Mouse (Mus musculus): ENCODE data around the gene Etl4. TPM values are rescaled to one million over a fixed set of nuclear protein-coding genes. Genes with fewer than 3 reads are reported as not detected.

The Etl4 gene
- polyA plus RNA-seq, 2 experiments: 2.2 to 2.3 TPM

DNA sequence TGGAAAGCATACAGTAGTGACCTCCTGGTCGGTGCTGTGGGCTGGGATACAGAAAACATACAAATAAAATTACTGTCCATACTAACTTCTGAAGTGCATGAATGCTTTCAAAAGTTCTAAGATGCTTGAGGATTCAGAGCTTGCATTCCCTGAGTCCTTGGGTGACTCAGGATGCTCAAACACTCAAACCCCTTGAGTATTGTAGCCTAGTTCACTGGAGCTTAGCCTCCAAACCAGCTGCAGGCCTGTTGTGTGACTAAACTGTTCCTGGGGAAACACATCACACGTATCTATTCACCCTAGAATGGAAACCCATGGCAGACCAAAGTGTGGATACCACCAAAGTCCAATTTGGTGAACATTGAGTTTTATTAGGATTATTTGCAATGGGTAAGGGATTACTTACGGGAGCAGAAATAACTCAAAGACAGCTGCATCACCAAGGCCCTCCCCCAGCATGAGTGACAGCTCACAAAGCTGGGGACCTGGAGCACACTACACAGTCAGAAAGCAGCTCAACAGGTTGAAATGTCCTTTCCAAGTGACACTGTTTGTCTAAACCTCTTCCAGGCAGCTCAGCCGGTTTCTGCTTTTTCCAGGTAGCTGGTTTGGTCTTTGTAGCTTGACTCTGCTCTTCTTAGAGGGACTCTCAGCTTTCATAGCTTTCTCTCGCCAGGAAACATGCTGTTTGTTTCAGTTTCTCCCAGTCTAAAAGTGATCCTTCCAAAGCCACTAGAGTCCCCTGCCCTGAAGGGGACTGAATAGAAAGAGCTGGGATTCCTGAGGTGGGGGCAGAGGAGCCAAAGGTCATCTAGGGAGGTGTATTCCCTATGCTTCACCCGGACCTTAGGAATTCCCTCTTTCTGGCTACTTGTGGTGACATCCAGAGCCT lies 598.5 kb downstream of the Etl4 start:
- Histone ChIP-seq H3K27ac (no peak overlapping the region), H3K4me2 (ENCODE audit: low read depth) (no peak overlapping the region), H3K4me1 (replicated peaks; ENCODE audit: control insufficient read depth in 2 of 2, insufficient read depth in 2 of 2, low read length in 1 of 2) (no peaks in the 10 kb centered on the region), H3K4me3 (ENCODE audit: insufficient read depth in 1 of 2, low read depth in 2 of 2, low read length in 2 of 2) (no peak overlapping the region), H3K27me3 (ENCODE audit: control insufficient read depth, insufficient read depth, low read length) (no peaks in the 10 kb centered on the region), H3K9me3 (ENCODE audit: control insufficient read depth, low read length) (no peaks in the 10 kb centered on the region), H3K36me3 (replicated peaks; ENCODE audit: control insufficient read depth, insufficient read depth, low read depth) (no peaks in the 10 kb centered on the region), H3K9ac (replicated peaks) (no peak overlapping the region)
- TF ChIP-seq EP300 (IDR thresholded peaks at IDR 0.05; ENCODE audit: low read depth) (no peak), CTCF (IDR thresholded peaks at IDR 0.05; ENCODE audit: low read depth) (no peak)
- 40% methylated on average over 6 of the region's 6 CpGs for WGBS (ENCODE audit: insufficient replicate concordance)
- ATAC-seq (ENCODE audit: insufficient read depth): no peak
- DNase-seq (ENCODE audit: low read depth in 3 of 3, low spot score in 3 of 3): no peak

DNA sequence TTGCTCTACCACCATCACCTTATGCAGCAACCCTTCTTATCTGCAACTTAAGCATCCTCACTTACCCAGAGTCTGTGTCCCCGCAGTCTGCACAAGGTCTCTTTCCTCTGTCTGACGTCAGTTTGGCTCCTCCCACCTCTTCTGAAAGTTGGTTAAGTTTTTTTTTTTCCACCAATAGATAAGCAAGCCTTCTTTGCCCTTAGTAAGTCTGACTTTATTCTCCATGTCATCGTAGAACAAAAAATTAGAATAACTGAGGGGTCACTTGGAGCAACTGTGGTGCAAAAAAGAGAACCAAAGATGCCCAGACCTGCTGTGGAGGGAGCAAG lies 599.1 kb downstream of the Etl4 start:
- Histone ChIP-seq H3K36me3 (replicated peaks; ENCODE audit: control insufficient read depth, insufficient read depth, low read depth) (no peaks in the 10 kb centered on the region), H3K9me3 (ENCODE audit: control insufficient read depth, low read length) (no peaks in the 10 kb centered on the region), H3K4me3 (ENCODE audit: insufficient read depth in 1 of 2, low read depth in 2 of 2, low read length in 2 of 2) (no peak overlapping the region), H3K27me3 (ENCODE audit: control insufficient read depth, insufficient read depth, low read length) (no peaks in the 10 kb centered on the region), H3K4me2 (ENCODE audit: low read depth) (no peak overlapping the region), H3K27ac (no peak overlapping the region), H3K9ac (replicated peaks) (no peak overlapping the region), H3K4me1 (replicated peaks; ENCODE audit: control insufficient read depth in 2 of 2, insufficient read depth in 2 of 2, low read length in 1 of 2) (no peaks in the 10 kb centered on the region)
- WGBS (ENCODE audit: insufficient replicate concordance): 24% methylated on average over 3 of the region's 3 CpGs
- ATAC-seq (ENCODE audit: insufficient read depth): no peak
- TF ChIP-seq CTCF (IDR thresholded peaks at IDR 0.05; ENCODE audit: low read depth): no peak
- TF ChIP-seq EP300 (IDR thresholded peaks at IDR 0.05; ENCODE audit: low read depth): no peak
- DNase-seq (ENCODE audit: low read depth in 3 of 3, low spot score in 3 of 3): no peak

GRCm38 (mm10) chr2:20510061-20510460 lies 600.5 kb downstream of the Etl4 start:
- Histone ChIP-seq H3K27ac (no peak overlapping the region), H3K36me3 (replicated peaks; ENCODE audit: control insufficient read depth, insufficient read depth, low read depth) (no peaks in the 10 kb centered on the region), H3K9ac (replicated peaks) (no peak overlapping the region), H3K4me2 (ENCODE audit: low read depth) (no peak overlapping the region), H3K4me1 (replicated peaks; ENCODE audit: control insufficient read depth in 2 of 2, insufficient read depth in 2 of 2, low read length in 1 of 2) (no peaks in the 10 kb centered on the region), H3K27me3 (ENCODE audit: control insufficient read depth, insufficient read depth, low read length) (no peaks in the 10 kb centered on the region), H3K4me3 (ENCODE audit: insufficient read depth in 1 of 2, low read depth in 2 of 2, low read length in 2 of 2) (no peak overlapping the region), H3K9me3 (ENCODE audit: control insufficient read depth, low read length) (no peaks in the 10 kb centered on the region)
- no peak for TF ChIP-seq CTCF (IDR thresholded peaks at IDR 0.05; ENCODE audit: low read depth)
- TF ChIP-seq EP300 (IDR thresholded peaks at IDR 0.05; ENCODE audit: low read depth): no peak
- ATAC-seq (ENCODE audit: insufficient read depth): no peak
- WGBS (ENCODE audit: insufficient replicate concordance): 43% methylated on average over 2 of the region's 2 CpGs
- no peak for DNase-seq (ENCODE audit: low read depth in 3 of 3, low spot score in 3 of 3)

DNA sequence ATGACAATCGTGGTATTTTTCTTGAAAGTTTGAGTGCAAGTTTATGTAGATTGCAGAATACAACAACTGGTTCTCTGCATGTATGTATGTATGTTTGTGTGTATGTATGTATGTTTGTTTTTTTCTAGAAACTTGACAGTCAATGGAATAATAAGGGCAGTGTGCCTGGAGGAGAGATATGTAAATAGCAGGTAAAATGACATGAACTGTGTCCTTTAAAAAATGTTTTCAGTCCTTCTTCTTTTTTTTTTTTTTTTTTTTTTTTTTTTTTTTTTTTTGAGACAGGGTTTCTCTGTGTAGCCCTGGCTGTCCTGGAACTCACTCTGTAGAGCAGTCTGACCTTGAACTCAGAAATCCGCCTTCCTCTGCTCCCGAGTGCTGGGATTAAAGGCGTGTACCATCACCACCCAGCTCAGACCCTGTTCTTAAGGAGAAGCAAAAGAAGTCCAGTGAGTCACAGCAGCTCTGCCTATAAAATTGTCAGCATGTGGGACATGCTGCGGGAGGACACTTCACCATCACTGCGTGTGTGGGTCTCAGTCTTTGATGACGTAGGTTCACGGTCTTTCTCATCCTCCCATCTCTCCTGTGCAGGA lies 606.8 kb downstream of the Etl4 start:
- 72% methylated on average over 8 of the region's 8 CpGs for WGBS (ENCODE audit: insufficient replicate concordance)
- no peak for ATAC-seq (ENCODE audit: insufficient read depth)
- no peaks in the 10 kb centered on the region; a peak in 1 of 4 replicates for H3K4me1 ChIP-seq (replicated peaks; ENCODE audit: control insufficient read depth in 2 of 2, insufficient read depth in 2 of 2, low read length in 1 of 2)
- H3K9me3 ChIP-seq (ENCODE audit: control insufficient read depth, low read length): no peaks in the 10 kb centered on the region
- H3K36me3 ChIP-seq (replicated peaks; ENCODE audit: control insufficient read depth, insufficient read depth, low read depth): no peaks in the 10 kb centered on the region
- H3K4me3 ChIP-seq (ENCODE audit: insufficient read depth in 1 of 2, low read depth in 2 of 2, low read length in 2 of 2): no peak overlapping the region
- TF ChIP-seq CTCF (IDR thresholded peaks at IDR 0.05; ENCODE audit: low read depth) (no peak), EP300 (IDR thresholded peaks at IDR 0.05; ENCODE audit: low read depth) (no peak)
- no peak overlapping the region for H3K27ac ChIP-seq
- DNase-seq (ENCODE audit: low read depth in 3 of 3, low spot score in 3 of 3): no peak
- no peak overlapping the region for H3K9ac ChIP-seq (replicated peaks)
- no peaks in the 10 kb centered on the region; the same call in 1 of the 2 replicates for H3K27me3 ChIP-seq (ENCODE audit: control insufficient read depth, insufficient read depth, low read length)
- no peak overlapping the region for H3K4me2 ChIP-seq (ENCODE audit: low read depth)

- ATAC-seq (ENCODE audit: insufficient read depth): no peak
- no peak overlapping the region for H3K9ac ChIP-seq (replicated peaks)
- H3K9me3 ChIP-seq (ENCODE audit: control insufficient read depth, low read length): no peaks in the 10 kb centered on the region
- H3K27ac ChIP-seq: no peak overlapping the region
- TF ChIP-seq CTCF (IDR thresholded peaks at IDR 0.05; ENCODE audit: low read depth): no peak
- no peak for TF ChIP-seq EP300 (IDR thresholded peaks at IDR 0.05; ENCODE audit: low read depth)
- H3K4me3 ChIP-seq (ENCODE audit: insufficient read depth in 1 of 2, low read depth in 2 of 2, low read length in 2 of 2): no peak overlapping the region
- no peaks in the 10 kb centered on the region; a peak in 1 of 4 replicates for H3K4me1 ChIP-seq (replicated peaks; ENCODE audit: control insufficient read depth in 2 of 2, insufficient read depth in 2 of 2, low read length in 1 of 2)
- no peaks in the 10 kb centered on the region; the same call in 1 of the 2 replicates for H3K27me3 ChIP-seq (ENCODE audit: control insufficient read depth, insufficient read depth, low read length)
- DNase-seq (ENCODE audit: low read depth in 3 of 3, low spot score in 3 of 3): no peak
- no peak overlapping the region for H3K4me2 ChIP-seq (ENCODE audit: low read depth)
- no peaks in the 10 kb centered on the region for H3K36me3 ChIP-seq (replicated peaks; ENCODE audit: control insufficient read depth, insufficient read depth, low read depth)
- 52% methylated on average over 2 of the region's 2 CpGs for WGBS (ENCODE audit: insufficient replicate concordance)
Observed at GRCm38 (mm10) chr2:20517853-20518252, 608.3 kb downstream of the Etl4 start.

Data from liver, embryonic 14.5 days (tissue).